In genomic region chr3:73057197-73057811, GRCm38 (mm10) we compare ENCODE assay signal across 8 mouse cellular contexts. TPM values are rescaled to one million over a fixed set of nuclear protein-coding genes. Genes with fewer than 3 reads are reported as not detected.
DNase-seq lines count a peak whose midpoint lies in the region; ATAC-seq and TF ChIP-seq lines count a peak whose summit lies in the region.

Gene Slitrk3 (minus strand): TSS chr3:73057803.

- H3K4me1 ChIP-seq in lung, embryonic 14.5 days (ENCODE audit: insufficient read depth): no peaks in the 10 kb centered on the region
- H3K4me1 ChIP-seq in embryonic facial prominence, embryonic 13.5 days: peaks cover 12% of the 10 kb centered on the region
- no peaks in the 10 kb centered on the region for H3K4me1 ChIP-seq in stomach, embryonic 16.5 days (ENCODE audit: control insufficient read depth, insufficient read depth, low read length)

- H3K27me3 ChIP-seq in lung, embryonic 14.5 days (ENCODE audit: insufficient read depth, low read length): peaks cover 44% of the 10 kb centered on the region
- peaks cover 66% of the 10 kb centered on the region for H3K27me3 ChIP-seq in embryonic facial prominence, embryonic 13.5 days
- peaks cover 24% of the 10 kb centered on the region; the same call in 1 of the 2 replicates for H3K27me3 ChIP-seq in stomach, embryonic 16.5 days (ENCODE audit: control insufficient read depth, insufficient read depth, low read length)

- peak; percentile 3 for DNase-seq in lung, embryonic 14.5 days
- DNase-seq in lung, postnatal 10 days: no peak
- DNase-seq in layer of hippocampus, adult 18-20 months (ENCODE audit: low spot score in 2 of 2): peak; percentile 76 to 83
- DNase-seq in mesoderm, embryonic 11.5 days (ENCODE audit: low read depth, low spot score): peak; percentile 34
- DNase-seq in gastrocnemius, postnatal 14 days: no peak
- no peak for DNase-seq in spleen, postnatal 10 days (ENCODE audit: low spot score in 2 of 2)

- no peak within 1 kb of the TSS for H3K27ac ChIP-seq in lung, embryonic 14.5 days (ENCODE audit: low read depth)
- H3K27ac ChIP-seq in embryonic facial prominence, embryonic 13.5 days: no peak within 1 kb of the TSS
- no peak within 1 kb of the TSS for H3K27ac ChIP-seq in stomach, embryonic 16.5 days (ENCODE audit: low read length)

- peak within 1 kb of the TSS; percentile 84 for H3K4me2 ChIP-seq in lung, embryonic 14.5 days
- peak within 1 kb of the TSS; percentile 91 for H3K4me2 ChIP-seq in embryonic facial prominence, embryonic 13.5 days
- peak within 1 kb of the TSS; percentile 66 for H3K4me2 ChIP-seq in stomach, embryonic 16.5 days (ENCODE audit: low read depth, low read length)

- 0 out of 2 replicates have a peak within 1 kb of the TSS, but pooled peaks have one; percentile 9 for H3K9ac ChIP-seq in lung, embryonic 14.5 days
- peak within 1 kb of the TSS; percentile 64 for H3K9ac ChIP-seq in embryonic facial prominence, embryonic 13.5 days
- H3K9ac ChIP-seq in stomach, embryonic 16.5 days (ENCODE audit: low read length): peak within 1 kb of the TSS; percentile 65

- H3K9me3 ChIP-seq in lung, embryonic 14.5 days (ENCODE audit: low read depth, low read length): no peaks in the 10 kb centered on the region
- H3K9me3 ChIP-seq in embryonic facial prominence, embryonic 13.5 days: no peaks in the 10 kb centered on the region
- no peaks in the 10 kb centered on the region for H3K9me3 ChIP-seq in stomach, embryonic 16.5 days (replicated peaks; ENCODE audit: control insufficient read depth, low read length)

- peak within 1 kb of the TSS; percentile 45 for H3K4me3 ChIP-seq in lung, embryonic 14.5 days (ENCODE audit: low read depth, low read length)
- H3K4me3 ChIP-seq in embryonic facial prominence, embryonic 13.5 days: peak within 1 kb of the TSS; percentile 56
- peak within 1 kb of the TSS; percentile 55 for H3K4me3 ChIP-seq in stomach, embryonic 16.5 days (replicated peaks; ENCODE audit: low read length)

- peak; percentile 75; the same call in 1 of the 2 replicates for ATAC-seq in lung, embryonic 14.5 days (ENCODE audit: insufficient read depth)
- ATAC-seq in embryonic facial prominence, embryonic 13.5 days (ENCODE audit: insufficient number of reproducible peaks, insufficient read depth, low FRiP score, low TSS enrichment, low read depth): 0 out of 2 replicates have a peak, but pooled peaks have one; percentile 10
- no peak for ATAC-seq in stomach, embryonic 16.5 days (ENCODE audit: insufficient read depth, low FRiP score)

- intact Hi-C loops in gastrocnemius, postnatal 14 days (cut with DNase I; ENCODE audit: low total_unique reads): no loop called here

- under 1% methylated on average over 44 of the region's 44 CpGs for WGBS in lung, embryonic 14.5 days
- under 1% methylated on average over 44 of the region's 44 CpGs for WGBS in embryonic facial prominence, embryonic 13.5 days
- WGBS in stomach, embryonic 16.5 days: under 1% methylated on average over 44 of the region's 44 CpGs

- H3K36me3 ChIP-seq in lung, embryonic 14.5 days (ENCODE audit: insufficient read depth): no peaks in the 10 kb centered on the region
- no peaks in the 10 kb centered on the region for H3K36me3 ChIP-seq in embryonic facial prominence, embryonic 13.5 days
- H3K36me3 ChIP-seq in stomach, embryonic 16.5 days (ENCODE audit: control insufficient read depth, insufficient read depth, low read length): no peaks in the 10 kb centered on the region

- no peak for TF ChIP-seq CTCF in lung, embryonic 14.5 days (IDR thresholded peaks at IDR 0.05; ENCODE audit: low read depth)

RNA-seq across cellular contexts. Expression of gene Slitrk3, which starts in this region (rescaled TPM):
- 0.04 and 0.09 TPM in 2 replicates for polyA plus RNA-seq in lung, embryonic 14.5 days (2014; fragmentation: Nextera tagmentation; extraction: Ambion mirVana)
- polyA plus RNA-seq in embryonic facial prominence, embryonic 13.5 days (2015; fragmentation: Nextera tagmentation; extraction: Ambion mirVana): 0.88 and 1.4 TPM in 2 replicates
- total RNA-seq in layer of hippocampus, adult 18-20 months (2021): 10 to 100 TPM; 81.5 to 86.2 TPM
- polyA plus RNA-seq in stomach, embryonic 16.5 days (2015; fragmentation: Nextera tagmentation; extraction: Ambion mirVana): 2.5 and 3.3 TPM in 2 replicates
- total RNA-seq in gastrocnemius, postnatal 14 days (2021): under 1 TPM; 0.13 to 0.18 TPM

Comparison
In these comparisons a context has a peak if more than half of its experiments do, and no peak if none do; other contexts are left out.
1. RNA of gene Slitrk3 (total RNA-seq): 81.5 to 86.2 TPM in layer of hippocampus, adult 18-20 months; 0.13 to 0.18 TPM in gastrocnemius, postnatal 14 days; every median in the first group is over 10 times any median in the second.
2. Peak in DNase-seq, ATAC-seq, H3K4me3 ChIP-seq, H3K9ac ChIP-seq and H3K4me2 ChIP-seq in lung, embryonic 14.5 days; RNA of the gene not detected or under 1 TPM.
3. DNase-seq: peak in layer of hippocampus, adult 18-20 months (2 of 2) and mesoderm, embryonic 11.5 days (single experiment); none in lung, postnatal 10 days (single experiment), gastrocnemius, postnatal 14 days (single experiment) and spleen, postnatal 10 days (0 of 2).
4. H3K9ac ChIP-seq: peak in every context shown above with its lines; median percentile 65 in stomach, embryonic 16.5 days; 64 in embryonic facial prominence, embryonic 13.5 days; 9 in lung, embryonic 14.5 days.
5. Peak in every context shown above with its lines, with median percentiles within 50 percentile points of each other: H3K4me2 ChIP-seq and H3K4me3 ChIP-seq.